In the genomic region with DNA sequence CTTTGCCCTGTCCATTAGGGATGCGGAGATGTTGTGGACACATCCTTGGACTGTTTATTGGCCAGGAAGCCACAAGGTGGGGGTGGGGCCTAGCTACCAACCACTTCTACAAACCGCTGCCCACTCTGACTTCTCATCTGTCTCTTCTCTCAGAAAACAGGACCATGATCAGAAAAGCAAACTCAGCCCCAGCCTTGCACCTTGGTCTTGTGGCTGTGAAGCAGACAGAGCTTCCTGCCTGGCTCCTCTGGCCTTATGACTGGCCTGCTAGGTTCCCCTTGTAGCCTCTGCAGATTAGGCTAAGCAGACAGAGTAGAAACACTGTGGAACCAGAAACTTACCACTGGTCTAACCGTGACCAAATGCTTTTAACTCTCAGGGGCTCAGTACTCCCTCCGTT, we compare ENCODE assay signal across 16 mouse cellular contexts. TPM values are rescaled to one million over a fixed set of nuclear protein-coding genes. Genes with fewer than 3 reads are reported as not detected.
DNase-seq lines count a peak whose midpoint lies in the region; ATAC-seq and TF ChIP-seq lines count a peak whose summit lies in the region.
"Had no signal": no experiment of that assay in that cellular context is flagged by ENCODE, and none has a peak within 500 bp of the region (broad histone marks: within the 10 kb centered on the region; RNA-seq: fewer than 3 reads in every experiment).

No protein-coding gene starts in this region.

- no peaks in the 10 kb centered on the region for H3K36me3 ChIP-seq in heart, embryonic 11.5 days (ENCODE audit: control insufficient read depth, insufficient read depth, low read length)
- no peaks in the 10 kb centered on the region for H3K36me3 ChIP-seq in liver, embryonic 14.5 days (replicated peaks; ENCODE audit: control insufficient read depth, insufficient read depth, low read depth)
- H3K36me3 ChIP-seq in midbrain, embryonic 16.5 days (ENCODE audit: control insufficient read depth, insufficient read depth, low read length): no peaks in the 10 kb centered on the region
- H3K36me3 ChIP-seq: embryonic facial prominence, embryonic 15.5 days; hindbrain, embryonic 15.5 days; limb, embryonic 15.5 days; neural tube, embryonic 12.5 days had no signal

- H3K4me1 ChIP-seq in heart, embryonic 11.5 days (ENCODE audit: control insufficient read depth, insufficient read depth, low read length): peaks cover 58% of the 10 kb centered on the region
- H3K4me1 ChIP-seq in liver, embryonic 14.5 days (replicated peaks; ENCODE audit: control insufficient read depth in 2 of 2, insufficient read depth in 2 of 2, low read length in 1 of 2): peaks cover 32 to 47% of the 10 kb centered on the region in 2 experiments
- peaks cover 60% of the 10 kb centered on the region for H3K4me1 ChIP-seq in midbrain, embryonic 16.5 days (ENCODE audit: control insufficient read depth, insufficient read depth, low read length)

- H3K9me3 ChIP-seq in heart, embryonic 11.5 days (replicated peaks; ENCODE audit: control insufficient read depth, low read length): no peaks in the 10 kb centered on the region
- no peaks in the 10 kb centered on the region for H3K9me3 ChIP-seq in liver, embryonic 14.5 days (ENCODE audit: control insufficient read depth, low read length)
- no peaks in the 10 kb centered on the region for H3K9me3 ChIP-seq in midbrain, embryonic 16.5 days (replicated peaks; ENCODE audit: control insufficient read depth, low read length, poor library complexity, severe bottlenecking)
- H3K9me3 ChIP-seq: embryonic facial prominence, embryonic 15.5 days; hindbrain, embryonic 15.5 days; limb, embryonic 15.5 days; neural tube, embryonic 12.5 days had no signal

- no peak for TF ChIP-seq EP300 in liver, embryonic 14.5 days (IDR thresholded peaks at IDR 0.05; ENCODE audit: low read depth)

- peak overlapping the region; percentile 37; the same call in 1 of the 2 replicates for H3K27ac ChIP-seq in heart, embryonic 11.5 days (ENCODE audit: low read depth, low read length)
- H3K27ac ChIP-seq in left cerebral cortex, adult 2 months: peak overlapping the region; percentile 29; the same call in 1 of the 2 replicates
- H3K27ac ChIP-seq in liver, embryonic 14.5 days: peak overlapping the region; percentile 14
- H3K27ac ChIP-seq in midbrain, embryonic 16.5 days (ENCODE audit: low read length): peak overlapping the region; percentile 78
- H3K27ac ChIP-seq: embryonic facial prominence, embryonic 15.5 days; hindbrain, embryonic 15.5 days; limb, embryonic 15.5 days; neural tube, embryonic 12.5 days had no signal

- H3K4me2 ChIP-seq in heart, embryonic 11.5 days: no peak overlapping the region
- H3K4me2 ChIP-seq in liver, embryonic 14.5 days (ENCODE audit: low read depth): peak overlapping the region; percentile 42
- no peak overlapping the region for H3K4me2 ChIP-seq in midbrain, embryonic 16.5 days (ENCODE audit: low read length)
- H3K4me2 ChIP-seq: embryonic facial prominence, embryonic 15.5 days; hindbrain, embryonic 15.5 days; limb, embryonic 15.5 days; neural tube, embryonic 12.5 days had no signal

- DNase-seq in heart, postnatal 4 days: no peak
- DNase-seq in left cerebral cortex, adult 2 months (ENCODE audit: extremely low spot score in 1 of 2, low spot score in 2 of 2): no peak
- no peak for DNase-seq in left cerebral cortex, postnatal 10 days (ENCODE audit: extremely low spot score in 1 of 2, low spot score in 2 of 2)
- DNase-seq in liver, embryonic 14.5 days (ENCODE audit: low read depth in 3 of 3, low spot score in 3 of 3): no peak
- DNase-seq in kidney, postnatal 36 days: no peak
- no peak for DNase-seq in lung, postnatal 25 days (ENCODE audit: low spot score)
- DNase-seq: cerebellum, postnatal 10 days; kidney, adult 9 months; spleen, adult 18-20 months had no signal

- 57% methylated on average over 4 of the region's 4 CpGs for WGBS in heart, embryonic 11.5 days (ENCODE audit: insufficient replicate concordance)
- WGBS in liver, embryonic 14.5 days (ENCODE audit: insufficient replicate concordance): 47% methylated on average over 4 of the region's 4 CpGs
- WGBS in midbrain, embryonic 16.5 days: 65% methylated on average over 4 of the region's 4 CpGs

- no peak for ATAC-seq in heart, embryonic 11.5 days (replicated peaks; ENCODE audit: insufficient number of reproducible peaks, low FRiP score, low TSS enrichment)
- no peak for ATAC-seq in liver, embryonic 14.5 days (ENCODE audit: insufficient read depth)
- ATAC-seq in midbrain, embryonic 16.5 days: no peak
- ATAC-seq: forebrain, embryonic 16.5 days had no signal

- H3K9ac ChIP-seq in heart, embryonic 11.5 days (ENCODE audit: low read depth, low read length): no peak overlapping the region; the same call in 1 of the 2 replicates
- H3K9ac ChIP-seq in liver, embryonic 14.5 days (replicated peaks): peak overlapping the region; percentile 1
- no peak overlapping the region for H3K9ac ChIP-seq in midbrain, embryonic 16.5 days (ENCODE audit: low read depth, low read length)
- H3K9ac ChIP-seq: embryonic facial prominence, embryonic 15.5 days; hindbrain, embryonic 15.5 days; limb, embryonic 15.5 days; neural tube, embryonic 12.5 days had no signal

- intact Hi-C loops in left cerebral cortex, adult 2 months (cut with DNase I): no loop called here
- intact Hi-C loops in left cerebral cortex, postnatal 10 days (cut with DNase I): no loop called here

- H3K27me3 ChIP-seq in heart, embryonic 11.5 days (ENCODE audit: control insufficient read depth, insufficient read depth, low read length): 0 out of 2 replicates have a peak, but pooled peaks cover 6% of the 10 kb centered on the region
- peaks cover 4% of the 10 kb centered on the region; the same call in 1 of the 2 replicates for H3K27me3 ChIP-seq in liver, embryonic 14.5 days (ENCODE audit: control insufficient read depth, insufficient read depth, low read length)
- H3K27me3 ChIP-seq in midbrain, embryonic 16.5 days (ENCODE audit: control insufficient read depth, insufficient read depth, low read depth, low read length): no peaks in the 10 kb centered on the region
- H3K27me3 ChIP-seq: embryonic facial prominence, embryonic 15.5 days; hindbrain, embryonic 15.5 days; limb, embryonic 15.5 days; neural tube, embryonic 12.5 days had no signal

- no peak overlapping the region for H3K4me3 ChIP-seq in heart, embryonic 11.5 days (ENCODE audit: low read depth, low read length)
- no peak overlapping the region for H3K4me3 ChIP-seq in left cerebral cortex, adult 2 months
- H3K4me3 ChIP-seq in liver, embryonic 14.5 days (ENCODE audit: insufficient read depth in 1 of 2, low read depth in 2 of 2, low read length in 2 of 2): no peak overlapping the region
- H3K4me3 ChIP-seq in midbrain, embryonic 16.5 days (ENCODE audit: low read depth, low read length): no peak overlapping the region
- H3K4me3 ChIP-seq: embryonic facial prominence, embryonic 15.5 days; hindbrain, embryonic 15.5 days; limb, embryonic 15.5 days; neural tube, embryonic 12.5 days had no signal

- TF ChIP-seq CTCF in left cerebral cortex, adult 2 months (IDR thresholded peaks at IDR 0.05): no peak
- no peak for TF ChIP-seq CTCF in liver, embryonic 14.5 days (IDR thresholded peaks at IDR 0.05; ENCODE audit: low read depth)

RNA-seq across cellular contexts. Expression of a gene that starts 15.8 kb away (rescaled TPM):
- polyA plus RNA-seq in heart, embryonic 11.5 days (2014; fragmentation: Nextera tagmentation; extraction: Ambion mirVana): 12.7 and 16.8 TPM in 2 replicates
- total RNA-seq in heart, postnatal 4 days (2021): 10 to 100 TPM; 20.3 to 23.2 TPM
- 10 to 100 TPM; 89.0 to 99.0 TPM for total RNA-seq in left cerebral cortex, adult 2 months (2021)
- 10 to 100 TPM; 44.8 to 46.9 TPM for total RNA-seq in left cerebral cortex, postnatal 10 days (2021)
- polyA plus RNA-seq in liver, embryonic 14.5 days (2012; rRNA removed): 0.56 and 0.61 TPM in 2 replicates
- polyA plus RNA-seq in liver, embryonic 14.5 days (2014; fragmentation: Nextera tagmentation; extraction: Ambion mirVana): 0.68 and 0.98 TPM in 2 replicates
- 17.8 and 19.7 TPM in 2 replicates for polyA plus RNA-seq in midbrain, embryonic 16.5 days (2015; fragmentation: Nextera tagmentation; extraction: Ambion mirVana)

RNA-seq across cellular contexts. Expression of a gene that starts 18.3 kb away (rescaled TPM):
- 16.5 and 21.0 TPM in 2 replicates for polyA plus RNA-seq in heart, embryonic 11.5 days (2014; fragmentation: Nextera tagmentation; extraction: Ambion mirVana)
- 10 to 100 TPM; 15.0 to 17.4 TPM for total RNA-seq in heart, postnatal 4 days (2021)
- total RNA-seq in left cerebral cortex, adult 2 months (2021): 10 to 100 TPM; 27.9 to 28.9 TPM
- total RNA-seq in left cerebral cortex, postnatal 10 days (2021): 10 to 100 TPM; 14.1 to 15.9 TPM
- 9.8 and 11.6 TPM in 2 replicates for polyA plus RNA-seq in liver, embryonic 14.5 days (2012; rRNA removed)
- 9.8 and 12.1 TPM in 2 replicates for polyA plus RNA-seq in liver, embryonic 14.5 days (2014; fragmentation: Nextera tagmentation; extraction: Ambion mirVana)
- polyA plus RNA-seq in midbrain, embryonic 16.5 days (2015; fragmentation: Nextera tagmentation; extraction: Ambion mirVana): 12.5 and 14.0 TPM in 2 replicates

RNA-seq across cellular contexts. Expression of a gene that starts 30.7 kb away (rescaled TPM):
- polyA plus RNA-seq in heart, embryonic 11.5 days (2014; fragmentation: Nextera tagmentation; extraction: Ambion mirVana): 23.4 and 24.6 TPM in 2 replicates
- 1 to 10 TPM; 8.1 to 8.7 TPM for total RNA-seq in heart, postnatal 4 days (2021)
- total RNA-seq in left cerebral cortex, adult 2 months (2021): 10 to 100 TPM; 12.1 to 12.7 TPM
- 10 to 100 TPM in 1 of 2 experiments, 1 to 10 TPM in 1; 9.2 to 11.3 TPM for total RNA-seq in left cerebral cortex, postnatal 10 days (2021)
- 7.4 and 10.5 TPM in 2 replicates for polyA plus RNA-seq in liver, embryonic 14.5 days (2012; rRNA removed)
- polyA plus RNA-seq in liver, embryonic 14.5 days (2014; fragmentation: Nextera tagmentation; extraction: Ambion mirVana): 14.3 and 15.3 TPM in 2 replicates
- 13.3 and 14.5 TPM in 2 replicates for polyA plus RNA-seq in midbrain, embryonic 16.5 days (2015; fragmentation: Nextera tagmentation; extraction: Ambion mirVana)

RNA-seq across cellular contexts. Expression of a gene that starts 40.0 kb away (rescaled TPM):
- 2.5 and 3.0 TPM in 2 replicates for polyA plus RNA-seq in heart, embryonic 11.5 days (2014; fragmentation: Nextera tagmentation; extraction: Ambion mirVana)
- total RNA-seq in heart, postnatal 4 days (2021): 10 to 100 TPM; 42.6 to 49.5 TPM
- total RNA-seq in left cerebral cortex, adult 2 months (2021): 1 to 10 TPM; 3.3 to 3.9 TPM
- total RNA-seq in left cerebral cortex, postnatal 10 days (2021): 1 to 10 TPM; 3.9 to 5.3 TPM
- polyA plus RNA-seq in liver, embryonic 14.5 days (2012; rRNA removed): 0.97 and 1.4 TPM in 2 replicates
- 0.28 and 0.48 TPM in 2 replicates for polyA plus RNA-seq in liver, embryonic 14.5 days (2014; fragmentation: Nextera tagmentation; extraction: Ambion mirVana)
- polyA plus RNA-seq in midbrain, embryonic 16.5 days (2015; fragmentation: Nextera tagmentation; extraction: Ambion mirVana): 1.3 and 1.8 TPM in 2 replicates

Comparison
In these comparisons a context has a peak if more than half of its experiments do, and no peak if none do; other contexts are left out.
1. H3K27ac ChIP-seq: peak in every context shown above with its lines; median percentile 78 in midbrain, embryonic 16.5 days; 37 in heart, embryonic 11.5 days; 29 in left cerebral cortex, adult 2 months; 14 in liver, embryonic 14.5 days.